Mouse (Mus musculus): ENCODE results near the gene Rbm20. TPM values are rescaled to one million over a fixed set of nuclear protein-coding genes. Genes with fewer than 3 reads are reported as not detected.

Gene Rbm20
- polyA plus RNA-seq, 1 experiment from 2014 or later = 3.6 TPM

DNA sequence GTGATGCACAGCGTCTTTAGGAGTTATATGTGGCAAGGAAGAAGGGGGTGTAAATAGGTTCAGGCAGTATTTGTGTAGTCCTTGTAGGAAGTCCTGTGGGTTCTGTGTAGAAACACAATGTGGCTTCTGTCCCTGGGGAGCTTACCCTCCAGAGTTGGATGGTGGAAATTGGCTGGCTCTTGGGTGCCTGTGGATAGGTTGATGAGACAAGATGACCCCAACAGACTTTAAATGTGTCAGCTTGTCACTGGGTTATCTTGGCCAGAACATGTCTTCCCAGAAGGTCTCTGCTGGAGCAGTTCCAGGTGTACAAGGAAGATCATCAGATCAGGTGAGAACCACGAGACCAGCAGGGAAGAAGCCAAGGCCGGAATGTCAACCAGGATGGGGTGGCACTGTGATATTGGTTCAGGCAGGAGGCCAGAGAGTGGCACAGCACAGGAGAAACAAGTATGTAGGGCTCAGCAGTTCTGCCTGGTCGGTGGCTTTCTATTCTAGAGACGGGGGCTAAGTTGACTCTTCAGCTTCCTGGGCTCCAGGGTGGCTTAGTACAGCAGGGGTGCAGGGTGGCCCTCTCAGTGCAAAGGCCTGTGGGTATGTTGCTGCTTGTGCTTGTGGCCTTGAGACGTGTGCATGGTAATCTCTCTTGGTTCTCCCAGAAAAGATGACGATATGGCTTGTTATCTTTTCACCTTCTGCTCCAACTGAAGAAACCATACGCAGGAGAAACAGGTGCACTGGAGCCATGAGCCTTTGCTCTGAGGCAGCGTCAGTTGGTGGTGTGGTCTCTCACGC is 209.7 kb downstream of the Rbm20 start:
- Histone ChIP-seq H3K36me3 (ENCODE audit: control insufficient read depth, insufficient read depth, low read length) (no peaks in the 10 kb centered on the region), H3K9ac (ENCODE audit: low read depth, low read length) (no peak overlapping the region), H3K27ac (ENCODE audit: low read depth, low read length) (no peak overlapping the region), H3K27me3 (ENCODE audit: control insufficient read depth, insufficient read depth, low read length) (no peaks in the 10 kb centered on the region), H3K4me1 (ENCODE audit: control insufficient read depth, insufficient read depth, low read length) (0 out of 2 replicates have a peak, but pooled peaks cover 2% of the 10 kb centered on the region), H3K4me2 (replicated peaks; ENCODE audit: low read depth, low read length) (no peak overlapping the region), H3K9me3 (ENCODE audit: control insufficient read depth, low read length) (no peaks in the 10 kb centered on the region), H3K4me3 (ENCODE audit: low read length) (no peak overlapping the region)
- ATAC-seq (ENCODE audit: low FRiP score, low TSS enrichment) = no peak
- WGBS = 92% methylated on average over 10 of the region's 10 CpGs

DNA sequence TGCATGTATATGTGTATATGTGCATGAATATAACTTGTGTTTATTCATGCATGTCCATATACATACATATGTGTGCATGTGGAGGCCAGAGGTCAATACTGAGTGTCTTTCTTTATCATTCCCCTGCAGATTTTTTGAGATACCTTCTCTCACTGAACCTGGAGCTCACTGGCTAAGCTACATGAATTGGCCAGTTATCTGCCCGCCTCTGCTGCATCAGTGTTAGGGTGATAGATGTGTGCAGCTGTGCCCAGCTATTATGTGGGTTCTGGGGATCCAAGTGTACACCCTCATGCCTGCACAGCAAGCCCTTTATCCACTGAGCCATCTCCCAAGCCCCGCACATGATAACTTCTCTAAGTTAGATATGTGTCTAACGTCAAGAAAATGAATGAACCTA is 210.7 kb downstream of the Rbm20 start:
- Histone ChIP-seq H3K36me3 (ENCODE audit: control insufficient read depth, insufficient read depth, low read length) (no peaks in the 10 kb centered on the region), H3K4me1 (ENCODE audit: control insufficient read depth, insufficient read depth, low read length) (0 out of 2 replicates have a peak, but pooled peaks cover 6% of the 10 kb centered on the region), H3K4me2 (replicated peaks; ENCODE audit: low read depth, low read length) (no peak overlapping the region), H3K9ac (ENCODE audit: low read depth, low read length) (no peak overlapping the region), H3K9me3 (ENCODE audit: control insufficient read depth, low read length) (no peaks in the 10 kb centered on the region), H3K4me3 (ENCODE audit: low read length) (no peak overlapping the region), H3K27me3 (ENCODE audit: control insufficient read depth, insufficient read depth, low read length) (no peaks in the 10 kb centered on the region), H3K27ac (ENCODE audit: low read depth, low read length) (no peak overlapping the region)
- ATAC-seq (ENCODE audit: low FRiP score, low TSS enrichment) = no peak
- 85% methylated on average over 3 of the region's 3 CpGs for WGBS

DNA sequence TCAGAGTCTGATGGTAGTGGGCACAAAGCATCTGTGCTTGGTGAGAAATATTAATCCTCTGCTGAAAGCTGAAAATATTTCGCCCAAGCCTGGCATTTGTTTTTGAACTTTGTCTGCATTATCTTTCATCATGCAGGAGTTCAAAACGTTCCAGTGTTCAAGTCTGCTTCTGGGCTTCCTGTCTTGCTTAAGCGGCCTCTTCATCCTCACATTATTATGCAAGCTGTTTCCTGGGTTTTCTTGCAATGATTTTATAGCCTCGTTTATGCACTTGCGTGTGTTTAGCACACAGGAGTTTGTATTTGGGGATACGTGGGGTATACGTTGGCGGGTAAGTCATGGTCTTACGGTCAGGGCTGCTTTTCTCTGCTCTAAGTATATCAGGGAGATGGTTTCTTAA is 211.2 kb downstream of the Rbm20 start:
- Histone ChIP-seq H3K4me2 (replicated peaks; ENCODE audit: low read depth, low read length) (no peak overlapping the region), H3K4me1 (ENCODE audit: control insufficient read depth, insufficient read depth, low read length) (0 out of 2 replicates have a peak, but pooled peaks cover 6% of the 10 kb centered on the region), H3K9me3 (ENCODE audit: control insufficient read depth, low read length) (no peaks in the 10 kb centered on the region), H3K27me3 (ENCODE audit: control insufficient read depth, insufficient read depth, low read length) (no peaks in the 10 kb centered on the region), H3K36me3 (ENCODE audit: control insufficient read depth, insufficient read depth, low read length) (no peaks in the 10 kb centered on the region), H3K9ac (ENCODE audit: low read depth, low read length) (no peak overlapping the region), H3K4me3 (ENCODE audit: low read length) (no peak overlapping the region), H3K27ac (ENCODE audit: low read depth, low read length) (no peak overlapping the region)
- no peak for ATAC-seq (ENCODE audit: low FRiP score, low TSS enrichment)
- WGBS = 82% methylated on average over 9 of the region's 9 CpGs

DNA sequence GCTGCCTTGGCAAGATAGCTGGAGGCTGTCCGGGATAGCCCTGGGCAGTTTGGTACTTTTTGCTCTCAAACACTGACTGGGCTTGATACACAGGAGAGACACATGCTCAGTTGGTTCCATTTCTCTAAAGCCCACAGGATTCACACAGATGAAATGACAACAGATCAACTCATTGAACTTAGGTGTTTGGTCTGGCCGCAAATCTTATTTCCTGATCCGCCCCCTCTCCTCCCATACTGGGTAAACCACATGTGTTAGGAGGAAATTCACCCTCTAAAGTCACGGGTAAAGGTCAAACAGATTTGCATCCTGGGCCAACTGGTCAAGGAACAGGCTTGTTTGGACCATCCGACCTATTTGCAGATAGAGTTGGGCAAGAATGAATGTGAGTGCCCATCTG is 212.4 kb downstream of the Rbm20 start:
- Histone ChIP-seq H3K27ac (ENCODE audit: low read depth, low read length) (no peak overlapping the region), H3K36me3 (ENCODE audit: control insufficient read depth, insufficient read depth, low read length) (no peaks in the 10 kb centered on the region), H3K4me3 (ENCODE audit: low read length) (no peak overlapping the region), H3K4me1 (ENCODE audit: control insufficient read depth, insufficient read depth, low read length) (peaks cover 12% of the 10 kb centered on the region; the same call in 1 of the 2 replicates), H3K9ac (ENCODE audit: low read depth, low read length) (no peak overlapping the region), H3K4me2 (replicated peaks; ENCODE audit: low read depth, low read length) (no peak overlapping the region), H3K9me3 (ENCODE audit: control insufficient read depth, low read length) (no peaks in the 10 kb centered on the region), H3K27me3 (ENCODE audit: control insufficient read depth, insufficient read depth, low read length) (no peaks in the 10 kb centered on the region)
- 60% methylated on average over 5 of the region's 5 CpGs for WGBS
- ATAC-seq (ENCODE audit: low FRiP score, low TSS enrichment) = no peak

DNA sequence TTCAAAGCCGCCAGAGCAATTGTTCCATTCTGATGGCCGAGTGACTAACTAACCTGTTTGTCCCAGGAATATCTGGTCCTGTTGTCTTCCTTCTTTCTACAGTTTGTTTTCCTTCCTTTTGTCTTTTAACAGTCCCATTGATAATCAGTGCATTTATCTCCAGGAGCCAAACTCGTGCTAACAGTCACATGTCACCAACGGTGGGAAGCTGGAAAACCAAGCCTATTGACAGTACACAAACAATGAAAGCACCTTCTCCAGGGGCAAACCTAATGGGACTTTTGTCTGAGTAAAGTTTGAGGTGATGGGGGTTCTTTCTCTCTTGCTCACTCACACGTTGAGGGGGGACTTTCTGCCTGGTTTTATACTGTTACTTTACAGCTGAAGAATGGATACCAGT is 213.2 kb downstream of the Rbm20 start:
- Histone ChIP-seq H3K4me1 (ENCODE audit: control insufficient read depth, insufficient read depth, low read length) (peaks cover 12% of the 10 kb centered on the region; the same call in 1 of the 2 replicates), H3K36me3 (ENCODE audit: control insufficient read depth, insufficient read depth, low read length) (no peaks in the 10 kb centered on the region), H3K9ac (ENCODE audit: low read depth, low read length) (no peak overlapping the region), H3K27ac (ENCODE audit: low read depth, low read length) (no peak overlapping the region), H3K27me3 (ENCODE audit: control insufficient read depth, insufficient read depth, low read length) (no peaks in the 10 kb centered on the region), H3K4me3 (ENCODE audit: low read length) (no peak overlapping the region), H3K9me3 (ENCODE audit: control insufficient read depth, low read length) (no peaks in the 10 kb centered on the region), H3K4me2 (replicated peaks; ENCODE audit: low read depth, low read length) (no peak overlapping the region)
- ATAC-seq (ENCODE audit: low FRiP score, low TSS enrichment) = no peak
- WGBS = 79% methylated on average over 5 of the region's 5 CpGs

DNA sequence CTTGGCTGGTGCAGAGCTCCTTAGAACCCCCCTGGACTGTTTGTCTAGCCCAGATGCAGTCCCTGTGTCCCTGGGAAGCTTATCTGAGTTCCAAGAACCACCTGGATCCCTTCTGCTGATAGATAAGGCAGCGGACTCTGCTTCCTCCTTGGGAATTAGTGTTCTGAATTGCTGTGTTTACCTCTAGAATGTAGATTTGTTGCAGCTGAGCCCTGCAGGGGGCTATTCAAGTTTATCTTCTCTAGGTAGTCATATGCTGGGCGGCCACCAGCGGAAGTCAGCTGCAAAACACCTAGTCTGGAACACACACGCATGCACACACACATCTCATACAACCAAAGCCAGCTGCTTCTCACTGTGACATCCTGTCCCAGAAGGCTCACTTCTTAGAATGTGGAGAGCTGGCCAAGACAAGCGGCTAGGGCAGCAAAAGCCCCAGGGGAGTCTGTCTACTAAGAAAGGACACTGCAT is 213.7 kb downstream of the Rbm20 start:
- 82% methylated on average over 5 of the region's 5 CpGs for WGBS
- Histone ChIP-seq H3K27ac (ENCODE audit: low read depth, low read length) (0 out of 2 replicates have a peak overlapping the region, but pooled peaks have one; percentile 7), H3K9ac (ENCODE audit: low read depth, low read length) (no peak overlapping the region), H3K36me3 (ENCODE audit: control insufficient read depth, insufficient read depth, low read length) (no peaks in the 10 kb centered on the region), H3K27me3 (ENCODE audit: control insufficient read depth, insufficient read depth, low read length) (no peaks in the 10 kb centered on the region), H3K9me3 (ENCODE audit: control insufficient read depth, low read length) (no peaks in the 10 kb centered on the region), H3K4me2 (replicated peaks; ENCODE audit: low read depth, low read length) (no peak overlapping the region), H3K4me3 (ENCODE audit: low read length) (no peak overlapping the region), H3K4me1 (ENCODE audit: control insufficient read depth, insufficient read depth, low read length) (peaks cover 12% of the 10 kb centered on the region; the same call in 1 of the 2 replicates)
- no peak for ATAC-seq (ENCODE audit: low FRiP score, low TSS enrichment)

DNA sequence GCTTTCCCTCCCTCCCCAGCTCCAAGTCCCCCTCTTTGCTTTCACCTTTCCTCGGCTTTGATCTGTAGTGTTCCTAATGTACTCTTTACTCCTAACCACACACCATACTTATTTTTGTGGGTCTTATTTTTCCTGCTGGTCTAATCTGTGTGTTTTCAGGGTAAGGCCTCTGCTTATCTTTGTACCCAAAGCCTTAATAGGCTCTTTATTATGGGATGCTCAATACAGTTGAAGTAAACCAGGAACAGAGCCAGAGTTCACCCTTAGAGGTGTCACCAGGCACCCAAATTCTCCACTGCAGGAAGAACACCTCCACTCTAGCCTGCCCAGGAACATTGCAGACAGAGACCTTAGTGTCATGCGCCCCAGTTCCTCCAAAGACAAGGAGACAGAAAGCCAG is 214.5 kb downstream of the Rbm20 start:
- Histone ChIP-seq H3K4me2 (replicated peaks; ENCODE audit: low read depth, low read length) (no peak overlapping the region), H3K4me1 (ENCODE audit: control insufficient read depth, insufficient read depth, low read length) (peaks cover 12% of the 10 kb centered on the region; the same call in 1 of the 2 replicates), H3K4me3 (ENCODE audit: low read length) (no peak overlapping the region), H3K27ac (ENCODE audit: low read depth, low read length) (peak overlapping the region; percentile 59; the same call in 1 of the 2 replicates), H3K9me3 (ENCODE audit: control insufficient read depth, low read length) (no peaks in the 10 kb centered on the region), H3K27me3 (ENCODE audit: control insufficient read depth, insufficient read depth, low read length) (no peaks in the 10 kb centered on the region), H3K36me3 (ENCODE audit: control insufficient read depth, insufficient read depth, low read length) (no peaks in the 10 kb centered on the region), H3K9ac (ENCODE audit: low read depth, low read length) (no peak overlapping the region)
- 87% methylated on average over 2 of the region's 2 CpGs for WGBS
- ATAC-seq (ENCODE audit: low FRiP score, low TSS enrichment) = no peak

DNA sequence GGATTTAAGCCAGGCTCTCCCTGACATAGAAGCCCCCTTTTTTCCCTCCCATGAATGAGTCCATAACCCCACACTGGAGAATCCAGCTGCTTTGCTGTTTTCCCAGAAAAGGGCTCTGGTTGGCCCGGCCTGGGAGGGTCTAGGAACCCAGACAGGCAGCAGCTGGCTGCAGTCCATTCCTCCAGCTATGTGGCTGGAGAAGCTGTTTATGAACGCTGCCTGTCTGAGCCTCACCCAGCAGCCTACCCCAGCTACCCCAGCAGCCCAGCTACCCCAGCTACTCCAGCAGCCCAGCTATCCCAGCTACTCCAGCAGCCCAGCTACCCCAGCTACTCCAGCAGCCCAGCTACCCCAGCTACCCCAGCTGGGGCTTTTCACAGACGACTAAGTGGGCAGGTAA is 215.0 kb downstream of the Rbm20 start, which contains the start of gene Pdcd4:
Pdcd4 (plus strand) TSS at position 171 of the 400 bp plus-strand sequence.
- Histone ChIP-seq H3K27me3 (ENCODE audit: control insufficient read depth, insufficient read depth, low read length) (no peaks in the 10 kb centered on the region), H3K27ac (ENCODE audit: low read depth, low read length) (peak within 1 kb of the TSS; percentile 77), H3K9me3 (ENCODE audit: control insufficient read depth, low read length) (no peaks in the 10 kb centered on the region), H3K4me2 (replicated peaks; ENCODE audit: low read depth, low read length) (no peak within 1 kb of the TSS), H3K4me3 (ENCODE audit: low read length) (no peak within 1 kb of the TSS), H3K36me3 (ENCODE audit: control insufficient read depth, insufficient read depth, low read length) (no peaks in the 10 kb centered on the region), H3K9ac (ENCODE audit: low read depth, low read length) (no peak within 1 kb of the TSS), H3K4me1 (ENCODE audit: control insufficient read depth, insufficient read depth, low read length) (peaks cover 12% of the 10 kb centered on the region; the same call in 1 of the 2 replicates)
- WGBS = 47% methylated on average over 3 of the region's 3 CpGs
- peak; percentile 73; the same call in 1 of the 2 replicates for ATAC-seq (ENCODE audit: low FRiP score, low TSS enrichment)

DNA sequence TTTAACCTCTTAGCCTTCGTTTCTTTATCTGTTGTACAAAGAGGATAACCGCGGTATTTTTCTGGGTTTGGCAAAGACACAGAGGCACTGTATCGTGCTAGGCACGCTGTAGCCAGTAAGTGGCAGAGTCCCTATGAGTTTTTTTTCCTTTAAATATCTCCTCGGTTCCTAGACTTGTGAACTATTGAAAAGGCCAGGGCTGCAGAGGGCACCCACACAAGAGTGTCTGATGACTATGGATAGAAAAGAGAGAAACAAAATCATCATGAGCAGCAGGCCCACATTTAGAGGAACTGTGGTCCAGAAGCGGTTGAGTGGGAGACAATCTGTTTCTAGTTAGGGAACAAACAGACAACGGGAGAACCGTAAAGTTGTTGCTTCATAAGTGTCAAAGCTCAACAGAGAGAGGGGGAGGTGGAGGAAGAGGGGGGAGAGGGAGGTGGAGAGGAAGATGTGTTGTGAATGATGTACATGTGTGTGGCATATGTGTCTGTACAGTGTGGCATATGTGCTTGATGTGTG is 215.8 kb downstream of the Rbm20 start:
- no peak overlapping the region for H3K4me2 ChIP-seq (replicated peaks; ENCODE audit: low read depth, low read length)
- WGBS = 59% methylated on average over 9 of the region's 9 CpGs
- peaks cover 12% of the 10 kb centered on the region; the same call in 1 of the 2 replicates for H3K4me1 ChIP-seq (ENCODE audit: control insufficient read depth, insufficient read depth, low read length)
- peak overlapping the region; percentile 77; the same call in 1 of the 2 replicates for H3K27ac ChIP-seq (ENCODE audit: low read depth, low read length)
- no peak for ATAC-seq (ENCODE audit: low FRiP score, low TSS enrichment)
- H3K4me3 ChIP-seq (ENCODE audit: low read length) = no peak overlapping the region
- H3K9ac ChIP-seq (ENCODE audit: low read depth, low read length) = no peak overlapping the region
- H3K9me3 ChIP-seq (ENCODE audit: control insufficient read depth, low read length) = no peaks in the 10 kb centered on the region
- no peaks in the 10 kb centered on the region for H3K36me3 ChIP-seq (ENCODE audit: control insufficient read depth, insufficient read depth, low read length)
- no peaks in the 10 kb centered on the region for H3K27me3 ChIP-seq (ENCODE audit: control insufficient read depth, insufficient read depth, low read length)

All from kidney, embryonic 14.5 days (tissue).